Mouse (Mus musculus): ENCODE data around the gene Oas1d.
"Not testable (repeated sequence)": the region's sequence is repeated elsewhere in the genome, so short reads cannot be mapped to it uniquely, and the experiment has no call there.

DNA sequence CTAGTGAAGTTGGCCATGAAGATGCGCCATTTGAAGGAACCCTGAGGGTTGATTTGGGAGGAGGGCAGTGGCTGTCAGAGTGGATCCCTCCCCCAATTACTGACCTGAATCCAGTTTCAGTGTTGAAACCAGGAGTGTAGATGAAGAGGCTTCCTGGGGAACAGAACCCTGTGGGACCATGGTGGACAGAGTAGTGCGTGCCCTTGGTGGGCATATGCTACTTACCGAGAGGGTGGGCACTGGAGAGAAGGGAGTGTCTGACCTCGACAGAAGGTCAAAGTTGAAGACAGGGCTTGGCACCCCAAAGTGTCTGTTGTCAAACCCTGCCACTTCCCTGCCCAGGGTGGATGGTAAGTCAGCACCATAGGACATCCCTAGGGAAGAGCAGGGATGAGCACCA lies 20.5 kb upstream of the Oas1d start:
- not testable (repeated sequence) for TF ChIP-seq POLR2A (IDR thresholded peaks at IDR 0.05; ENCODE audit: low read depth, low read length); CTCF (IDR thresholded peaks at IDR 0.05; ENCODE audit: extremely low read depth, insufficient read depth, insufficient read length, insufficient replicate concordance)

Measured in spleen, adult 2 months (tissue).